Mouse (Mus musculus): ENCODE data around the gene Erf.

Erf gene

DNA sequence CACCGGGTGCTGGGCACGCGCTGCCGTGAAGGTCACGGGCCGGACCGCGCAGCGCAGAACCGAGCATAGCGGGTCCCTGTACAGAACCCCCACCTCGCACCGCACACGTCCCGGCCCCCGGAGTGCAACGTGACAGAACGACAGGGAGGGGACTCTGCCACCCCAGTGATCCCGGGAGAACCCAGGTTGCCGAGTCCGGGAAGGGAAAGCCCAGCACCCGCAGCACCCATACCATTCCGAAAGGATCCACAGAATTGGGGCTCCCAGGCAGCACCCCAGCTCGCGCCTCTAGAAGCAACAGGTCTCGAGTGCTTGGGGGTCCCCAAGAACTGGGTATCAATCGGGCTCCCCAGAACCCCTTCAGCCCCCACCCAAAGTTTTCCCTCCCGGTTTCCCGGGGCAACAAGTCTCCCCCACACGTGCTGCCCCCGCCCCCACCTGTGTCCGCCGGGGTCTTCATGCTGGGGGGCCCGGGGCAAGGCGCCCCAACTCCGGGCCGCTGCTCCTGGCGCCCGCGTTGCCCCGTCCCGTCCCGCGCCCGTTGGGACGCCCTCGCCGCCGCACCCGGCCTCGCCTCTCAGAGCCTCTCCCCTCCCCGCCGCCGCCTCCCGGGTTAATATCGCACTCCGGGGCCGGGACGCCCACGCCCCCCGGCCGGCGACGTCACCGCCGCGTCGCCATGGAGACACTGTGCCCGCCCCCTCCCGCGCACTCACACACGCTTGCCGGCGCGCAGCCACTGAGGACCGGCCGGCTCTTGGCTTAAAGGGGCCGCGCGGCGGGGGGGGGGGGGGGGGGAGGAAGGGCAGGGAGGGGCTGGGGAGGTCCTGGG is at the start of gene Erf:
Erf (minus strand) TSS at position 621 of the 832 bp plus-strand sequence.
- in situ Hi-C loops (cut with MboI, MseI), result no loop called here

DNA sequence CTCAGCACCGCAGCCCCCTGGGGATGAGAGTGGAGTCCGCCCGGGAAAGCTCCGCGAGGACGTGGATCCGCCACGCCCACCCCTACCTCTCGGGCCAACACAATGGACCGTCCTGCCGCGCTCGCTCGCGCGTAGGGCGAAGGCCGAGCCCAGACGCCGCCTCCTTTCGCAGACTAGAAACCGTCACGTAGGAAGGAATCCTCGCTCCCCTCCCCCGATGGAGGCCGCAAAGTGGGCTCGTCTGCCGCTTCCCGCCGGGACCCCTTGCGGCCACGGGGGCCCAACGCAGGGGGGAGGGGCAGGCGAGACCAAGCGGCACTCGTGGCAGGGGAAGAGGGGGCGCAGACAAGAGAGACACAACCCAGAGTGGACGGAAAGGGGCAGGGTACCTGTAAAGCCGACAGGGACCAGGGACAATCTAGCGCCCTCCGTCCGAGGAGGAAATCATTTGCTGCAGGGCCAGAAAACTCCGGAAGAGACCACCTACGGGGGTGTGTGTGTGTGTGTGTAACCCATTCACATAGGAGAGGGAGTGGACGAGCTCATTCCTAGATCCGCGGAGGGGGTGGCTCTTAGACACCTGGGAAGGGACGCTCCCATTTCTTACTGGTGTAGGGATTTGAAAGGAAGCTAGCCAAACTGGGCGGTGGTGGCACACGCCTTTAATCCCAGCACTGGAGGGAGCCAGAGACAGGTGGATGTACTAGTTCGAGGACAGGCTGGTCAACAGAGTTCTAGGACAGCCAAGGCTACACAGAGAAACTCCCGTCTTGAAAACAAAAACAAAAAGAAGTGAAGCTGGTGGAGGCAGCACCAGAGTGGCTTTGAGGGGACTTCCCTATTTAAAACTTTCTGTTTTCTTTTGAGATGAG is 47.1 kb upstream of the Erf start, which contains the start of gene Pafah1b3:
Pafah1b3 (minus strand) TSS at position 533 of the 872 bp plus-strand sequence.
- in situ Hi-C loops (cut with MboI, MseI), result no loop called here

DNA sequence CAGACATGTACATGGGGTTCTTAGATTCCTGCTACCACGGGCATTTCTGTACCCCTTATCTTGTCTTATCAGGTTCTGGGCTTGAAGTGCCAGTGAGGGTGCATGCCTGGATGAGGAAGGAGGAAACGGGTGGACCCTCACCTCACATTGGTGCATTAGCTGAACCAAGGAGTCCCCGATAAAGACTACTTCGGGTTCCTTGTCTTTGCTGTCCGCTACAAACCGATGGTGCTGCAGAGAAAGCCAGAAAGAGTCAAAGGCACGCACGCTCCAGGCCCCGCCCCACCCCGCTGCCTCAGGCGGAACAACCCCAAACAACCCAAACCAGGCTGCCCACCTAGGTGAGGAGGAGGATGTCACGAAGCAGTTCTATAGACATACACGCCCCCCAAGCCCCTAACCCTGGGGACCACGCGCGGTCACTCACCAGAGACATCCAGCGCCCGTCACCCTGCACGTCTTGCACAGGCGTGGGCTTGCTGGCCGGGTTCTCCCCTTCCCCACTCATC is 46.4 kb upstream of the Erf start:
- in situ Hi-C loops (cut with MboI, MseI), result no loop called here

- in situ Hi-C loops (cut with MboI, MseI), result no loop called here
Observed at GRCm38 (mm10) chr7:25294960-25295722, 44.6 kb upstream of the Erf start.

DNA sequence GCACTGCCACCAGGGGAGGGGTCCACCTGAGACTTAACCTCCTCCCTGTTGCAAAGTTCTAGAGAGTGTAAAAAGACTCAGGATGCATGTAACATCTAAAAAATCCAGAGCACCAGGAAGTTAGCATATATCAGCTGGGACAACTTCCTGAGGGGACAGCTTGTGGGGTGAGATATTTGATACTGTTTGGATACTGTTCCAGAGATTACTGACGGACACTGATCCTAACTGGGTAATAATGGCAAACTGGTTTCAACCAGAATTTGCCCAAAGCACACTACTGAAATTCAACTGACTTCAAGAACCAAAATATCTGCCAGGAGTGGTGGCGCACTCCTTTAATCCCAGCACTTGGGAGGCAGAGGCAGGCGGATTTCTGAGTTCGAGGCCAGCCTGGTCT is 43.9 kb upstream of the Erf start:
- in situ Hi-C loops (cut with MboI, MseI), result no loop called here

- in situ Hi-C loops (cut with MboI, MseI), result no loop called here
Observed at GRCm38 (mm10) chr7:25293191-25293739, 42.7 kb upstream of the Erf start.

GRCm38 (mm10) chr7:25292107-25292506 is 41.5 kb upstream of the Erf start:
- in situ Hi-C loops (cut with MboI, MseI), result no loop called here

DNA sequence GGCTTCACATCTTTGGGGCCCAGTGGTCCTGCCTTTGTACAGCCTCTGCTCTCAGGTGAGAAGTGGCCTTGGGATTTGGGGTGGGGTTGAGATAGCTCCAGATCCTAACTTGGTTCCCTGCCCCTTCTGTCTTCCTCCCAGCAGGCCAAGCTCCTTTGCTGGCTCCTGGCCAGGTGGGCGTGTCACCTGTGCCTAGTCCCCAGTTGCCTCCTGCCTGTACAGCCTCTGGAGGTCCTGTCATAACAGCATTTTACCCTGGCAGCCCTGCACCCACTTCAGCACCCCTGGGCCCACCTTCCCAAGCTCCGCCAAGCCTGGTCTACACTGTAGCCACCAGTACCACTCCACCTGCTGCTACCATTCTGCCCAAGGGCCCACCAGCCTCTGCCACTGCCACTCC is 40.4 kb upstream of the Erf start:
- in situ Hi-C loops (cut with MboI, MseI), result no loop called here

DNA sequence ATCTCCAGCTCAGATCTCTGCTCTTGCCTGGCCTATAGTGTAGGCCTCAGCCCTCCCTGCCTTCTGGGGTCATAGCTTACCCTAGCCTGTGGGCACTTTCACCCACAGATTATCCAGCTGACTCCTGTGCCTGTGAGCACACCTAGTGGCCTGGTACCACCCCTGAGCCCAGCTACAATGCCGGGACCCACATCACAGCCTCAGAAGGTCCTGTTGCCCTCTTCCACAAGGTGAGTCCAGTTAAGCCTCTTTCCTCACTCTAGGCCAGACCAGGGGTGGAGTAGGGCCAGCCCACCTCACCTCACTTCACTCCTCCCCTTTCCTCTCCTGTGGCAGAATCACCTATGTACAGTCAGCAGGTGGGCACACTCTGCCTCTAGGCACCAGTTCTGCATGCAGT is 39.9 kb upstream of the Erf start:
- in situ Hi-C loops (cut with MboI, MseI), result no loop called here

DNA sequence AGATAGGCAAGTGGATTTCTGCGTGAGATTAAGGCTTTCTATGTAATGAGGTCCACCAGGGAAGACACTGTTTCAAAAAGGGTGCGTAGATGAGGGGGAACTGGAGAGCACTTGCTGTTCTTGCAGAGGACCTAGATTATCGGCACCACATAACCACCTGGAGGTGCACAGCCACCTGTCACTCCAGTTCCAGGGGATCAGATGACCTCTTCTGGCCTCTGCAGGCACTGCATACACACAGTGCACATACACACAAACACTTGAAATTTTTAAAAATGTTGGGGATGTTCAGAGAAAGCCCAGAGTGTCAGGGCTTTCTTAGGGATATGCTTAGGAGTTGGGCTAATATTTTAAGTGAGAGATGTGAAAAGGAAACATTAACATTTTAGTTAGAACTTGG is 39.4 kb upstream of the Erf start:
- in situ Hi-C loops (cut with MboI, MseI), result loop anchor here (10.0 kb wide), 1 partner anchor 905 kb away; no protein-coding TSS in a partner anchor

- in situ Hi-C loops (cut with MboI, MseI), result loop anchor here (10.0 kb wide), 1 partner anchor 904 kb away; no protein-coding TSS in a partner anchor
Observed at GRCm38 (mm10) chr7:25288721-25289120, 38.2 kb upstream of the Erf start.

- in situ Hi-C loops (cut with MboI, MseI), result loop anchor here (10.0 kb wide), 1 partner anchor 903 kb away; no protein-coding TSS in a partner anchor
Observed at GRCm38 (mm10) chr7:25288011-25288410, 37.5 kb upstream of the Erf start.

DNA sequence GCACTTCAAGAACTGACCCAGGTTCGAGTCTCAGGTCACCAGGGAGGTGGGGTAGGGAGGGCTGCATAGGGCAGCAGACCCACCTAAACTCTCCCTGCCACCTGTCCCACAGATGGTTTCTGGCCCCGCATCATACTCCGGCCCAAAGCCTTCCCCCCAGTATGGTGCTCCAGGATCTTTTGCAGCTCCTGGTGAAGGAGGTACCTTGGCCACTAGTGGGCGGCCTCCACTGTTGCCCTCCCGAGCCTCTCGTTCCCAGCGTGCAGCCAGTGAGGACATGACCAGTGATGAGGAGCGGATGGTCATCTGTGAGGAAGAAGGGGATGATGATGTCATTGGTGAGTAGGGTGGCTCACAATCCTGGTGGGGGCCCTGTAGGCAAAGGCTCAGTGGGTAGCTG is 36.4 kb upstream of the Erf start:
- in situ Hi-C loops (cut with MboI, MseI), result loop anchor here (10.0 kb wide), 1 partner anchor 902 kb away; no protein-coding TSS in a partner anchor

- in situ Hi-C loops (cut with MboI, MseI), result loop anchor here (10.0 kb wide), 1 partner anchor 901 kb away; no protein-coding TSS in a partner anchor
Observed at GRCm38 (mm10) chr7:25285511-25286238, 35.1 kb upstream of the Erf start.

- in situ Hi-C loops (cut with MboI, MseI), result loop anchor here (10.0 kb wide), 1 partner anchor 900 kb away; no protein-coding TSS in a partner anchor
Observed at GRCm38 (mm10) chr7:25284766-25285165, 34.2 kb upstream of the Erf start.

DNA sequence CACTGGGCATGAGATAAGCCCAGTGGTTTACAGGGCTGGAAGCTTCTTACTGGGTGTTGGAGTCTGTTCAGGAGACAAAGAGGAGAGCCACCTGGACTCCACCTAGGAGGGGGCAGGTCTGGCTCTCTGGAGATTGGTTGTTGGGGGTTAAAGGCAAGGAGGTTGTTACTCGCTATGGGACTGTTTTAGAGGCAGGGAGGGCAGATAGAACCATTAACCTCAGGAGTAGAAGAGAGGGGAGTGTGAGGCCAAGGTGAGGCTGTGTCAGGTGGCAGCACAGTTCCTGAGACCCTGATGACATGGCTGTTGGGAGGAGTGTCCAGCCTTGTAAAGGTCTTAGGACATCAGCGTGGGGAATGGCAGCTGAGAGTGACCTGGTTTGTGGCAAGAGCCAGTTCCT is 33.6 kb upstream of the Erf start:
- in situ Hi-C loops (cut with MboI, MseI), result loop anchor here (10.0 kb wide), 1 partner anchor 899 kb away; no protein-coding TSS in a partner anchor

GRCm38 (mm10) chr7:25283637-25284036 is 33.1 kb upstream of the Erf start:
- in situ Hi-C loops (cut with MboI, MseI), result loop anchor here (10.0 kb wide), 1 partner anchor 899 kb away; no protein-coding TSS in a partner anchor

DNA sequence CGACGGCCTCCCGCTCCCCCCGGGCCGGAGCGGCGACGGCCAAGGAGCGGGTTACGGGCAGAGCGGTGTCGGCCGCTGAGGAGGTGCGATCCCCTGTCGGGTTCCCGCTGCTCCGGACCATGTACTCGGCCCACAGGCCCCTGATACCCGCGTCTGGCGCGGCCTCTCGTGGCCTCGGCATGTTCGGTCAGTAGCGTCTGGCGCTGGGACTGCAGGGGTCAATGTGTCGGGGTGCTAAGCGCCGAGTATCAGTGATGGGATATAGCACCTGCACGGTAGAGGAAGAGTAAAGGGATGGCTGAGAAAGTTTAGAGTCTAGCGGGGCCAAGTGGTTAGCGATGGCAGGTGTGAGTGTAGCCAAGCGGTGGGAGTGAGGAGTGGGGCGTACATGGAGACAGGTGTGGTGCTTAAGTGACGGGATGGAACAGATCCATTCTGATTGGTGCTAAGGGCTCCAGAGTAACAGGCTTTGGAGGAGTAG is 32.2 kb upstream of the Erf start:
- in situ Hi-C loops (cut with MboI, MseI), result loop anchor here (10.0 kb wide), 1 partner anchor 898 kb away; no protein-coding TSS in a partner anchor

GRCm38 (mm10) chr7:25281734-25282601 is 31.4 kb upstream of the Erf start:
- in situ Hi-C loops (cut with MboI, MseI), result loop anchor here (10.0 kb wide), 1 partner anchor 897 kb away; no protein-coding TSS in a partner anchor
